Mouse (Mus musculus) heart, embryonic 16.5 days (tissue): ENCODE data around the gene Vpreb1. TPM values are rescaled to one million over a fixed set of nuclear protein-coding genes. Genes with fewer than 3 reads are reported as not detected.

ENCODE experiments used
- ATAC-seq: fragments of 200-750 bp; cut with Nextera tagmentation; replicated peaks from 2 replicates; pipeline ENCODE4 v1.8.0; 2017; ENCODE audit warnings: moderate number of reproducible peaks; ENCODE audit not compliant: insufficient read depth, low FRiP score; ENCODE audit errors: extremely low read depth
- H3K27ac ChIP-seq: fragments of 300-500 bp; sonication (generic); 2 replicates; pipeline ENCODE4 v1.5.1; 2014; ENCODE audit warnings: mild to moderate bottlenecking, low read length, control low read depth, moderate library complexity
- H3K27me3 ChIP-seq: fragments of 300-500 bp; sonication (generic); 2 replicates; pipeline ENCODE4 v1.6.1; 2014; ENCODE audit warnings: low read length, mixed read lengths; ENCODE audit not compliant: control insufficient read depth, insufficient read depth
- H3K36me3 ChIP-seq: fragments of 300-500 bp; sonication (generic); 2 replicates; pipeline ENCODE4 v1.6.1; 2014; ENCODE audit not compliant: control insufficient read depth, insufficient read depth
- H3K4me1 ChIP-seq: fragments of 300-500 bp; sonication (generic); 2 replicates; pipeline ENCODE4 v1.6.1; 2014; ENCODE audit warnings: low read length, mixed read lengths; ENCODE audit not compliant: control insufficient read depth, insufficient read depth
- H3K4me2 ChIP-seq: fragments of 300-500 bp; sonication (generic); 2 replicates; pipeline ENCODE4 v1.6.1; 2014; ENCODE audit warnings: low read depth, mild to moderate bottlenecking, control low read depth, low read length
- H3K4me3 ChIP-seq: fragments of 300-500 bp; sonication (generic); 2 replicates; pipeline ENCODE4 v1.5.1; 2014; ENCODE audit warnings: mild to moderate bottlenecking, control low read depth, low read length
- H3K9ac ChIP-seq: fragments of 300-500 bp; sonication (generic); 2 replicates; pipeline ENCODE4 v1.6.1; 2014; ENCODE audit warnings: low read length, control low read depth
- H3K9me3 ChIP-seq: fragments of 300-500 bp; sonication (generic); replicated peaks from 2 replicates; pipeline ENCODE4 v1.6.1; 2016; ENCODE audit warnings: low read length; ENCODE audit not compliant: control insufficient read depth
- WGBS: fragments of 180-500 bp; shearing (Covaris S2); extraction: QIAGEN DNeasy Blood & Tissue Kit; methylation state at CpG from one replicate; pipeline ENCODE4 v1.1.7; 2014; 5-methylcytosine and 5-hydroxymethylcytosine counted together
- polyA plus RNA-seq: library from polyadenylated mRNA; unstranded; fragments of >200 nt; fragmentation: Nextera tagmentation; extraction: Ambion mirVana; gene quantifications from 2 replicates; pipeline ENCODE4 v1.2.1, GENCODE M21; 2015

The Vpreb1 gene
- polyA plus RNA-seq, 1 experiment from 2014 or later = 1.5 TPM

- Histone ChIP-seq H3K27ac (peak within 1 kb of the TSS; percentile 60), H3K9ac (peak within 1 kb of the TSS; percentile 86), H3K4me1 (peaks cover 4% of the 10 kb centered on the region; the same call in 1 of the 2 replicates), H3K27me3 (no peaks in the 10 kb centered on the region), H3K4me2 (peak within 1 kb of the TSS; percentile 92), H3K36me3 (peaks cover 20% of the 10 kb centered on the region), H3K4me3 (peak within 1 kb of the TSS; percentile 75), H3K9me3 (no peaks in the 10 kb centered on the region)
- WGBS = under 1% methylated on average over 29 of the region's 29 CpGs
- peak; percentile 93 for ATAC-seq
Observed at GRCm38 (mm10) chr16:16896382-16897055, 25.9 kb upstream of the Vpreb1 start, which contains the start of gene Ppm1f. TSS of gene Ppm1f (plus strand) at chr16:16896469.

- Histone ChIP-seq H3K27me3 (no peaks in the 10 kb centered on the region), H3K9me3 (no peaks in the 10 kb centered on the region), H3K4me3 (peak overlapping the region; percentile 75), H3K9ac (peak overlapping the region; percentile 31; the same call in 1 of the 2 replicates), H3K36me3 (peaks cover 26% of the 10 kb centered on the region), H3K27ac (peak overlapping the region; percentile 57; the same call in 1 of the 2 replicates), H3K4me2 (peak overlapping the region; percentile 92; the same call in 1 of the 2 replicates), H3K4me1 (peaks cover 4% of the 10 kb centered on the region; the same call in 1 of the 2 replicates)
- 25% methylated on average over 4 of the region's 4 CpGs for whole genome bisulfite sequencing
- ATAC-seq = 0 out of 2 replicates have a peak, but pooled peaks have one; percentile 18
Observed at GRCm38 (mm10) chr16:16896015-16896381, 25.4 kb upstream of the Vpreb1 start.

- Histone ChIP-seq H3K9me3 (no peaks in the 10 kb centered on the region), H3K36me3 (peaks cover 54% of the 10 kb centered on the region), H3K4me3 (no peak overlapping the region), H3K27ac (no peak overlapping the region), H3K9ac (no peak overlapping the region), H3K4me2 (no peak overlapping the region), H3K27me3 (no peaks in the 10 kb centered on the region), H3K4me1 (peaks cover 4% of the 10 kb centered on the region; the same call in 1 of the 2 replicates)
- no peak for ATAC-seq
- 91% methylated on average over 7 of the region's 7 CpGs for WGBS
Observed at GRCm38 (mm10) chr16:16892366-16892765, 21.7 kb upstream of the Vpreb1 start.

DNA sequence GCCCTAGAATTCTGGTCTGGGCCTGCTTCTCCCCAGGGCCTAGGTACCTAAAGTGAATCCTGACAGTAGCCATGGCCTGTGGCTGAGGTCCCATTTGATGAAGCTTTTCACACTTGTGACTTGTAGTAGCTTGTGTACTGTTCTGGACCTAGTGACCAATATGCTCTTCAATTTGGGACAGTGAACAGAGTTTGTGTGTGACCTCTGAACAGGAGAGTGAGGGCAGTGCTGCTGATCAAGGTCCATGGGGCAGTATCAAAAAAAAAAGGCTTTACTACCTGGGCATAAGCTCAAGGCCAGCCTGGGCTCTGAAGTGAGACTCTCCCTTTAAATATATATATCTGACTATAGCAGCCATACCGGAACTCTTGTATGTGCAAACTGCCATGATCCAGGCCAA, 17.7 kb upstream of the Vpreb1 start:
- Histone ChIP-seq H3K4me2 (no peak overlapping the region), H3K9ac (no peak overlapping the region), H3K4me1 (no peaks in the 10 kb centered on the region), H3K9me3 (no peaks in the 10 kb centered on the region), H3K27me3 (no peaks in the 10 kb centered on the region), H3K36me3 (peaks cover 87% of the 10 kb centered on the region), H3K27ac (no peak overlapping the region), H3K4me3 (no peak overlapping the region)
- 91% methylated on average over 1 of the region's 1 CpGs for WGBS
- no peak for ATAC-seq

DNA sequence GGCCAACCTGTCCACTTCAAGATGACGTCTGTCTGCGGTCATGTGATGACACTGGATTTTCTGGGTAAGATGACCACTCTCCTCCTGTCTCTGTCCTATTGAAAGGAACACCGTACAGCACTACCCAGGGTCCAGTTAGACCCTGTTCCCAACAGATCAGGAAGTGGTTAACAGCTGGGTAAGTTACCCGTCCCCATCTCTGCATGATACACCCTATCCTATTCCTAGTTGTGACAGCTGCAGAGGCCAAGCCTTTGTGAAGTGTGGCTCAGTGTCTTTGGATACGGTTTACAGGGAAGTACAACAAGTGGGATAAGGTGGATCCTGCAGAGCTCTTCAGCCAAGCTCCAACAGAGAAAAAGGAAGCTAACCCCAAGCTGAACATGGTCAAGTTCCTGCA, 8.4 kb upstream of the Vpreb1 start:
- no peak for ATAC-seq
- Histone ChIP-seq H3K9me3 (peaks cover 3% of the 10 kb centered on the region; the same call in 1 of the 2 replicates), H3K4me2 (no peak overlapping the region), H3K4me3 (no peak overlapping the region), H3K9ac (no peak overlapping the region), H3K27ac (no peak overlapping the region), H3K27me3 (no peaks in the 10 kb centered on the region), H3K36me3 (peaks cover 61% of the 10 kb centered on the region), H3K4me1 (no peaks in the 10 kb centered on the region)
- WGBS = 88% methylated on average over 5 of the region's 5 CpGs

- Histone ChIP-seq H3K27ac (peak overlapping the region; percentile 97), H3K36me3 (peaks cover 3% of the 10 kb centered on the region), H3K4me3 (peak overlapping the region; percentile 90), H3K27me3 (no peaks in the 10 kb centered on the region), H3K9me3 (no peaks in the 10 kb centered on the region), H3K9ac (peak overlapping the region; percentile 96), H3K4me1 (peaks cover 10% of the 10 kb centered on the region), H3K4me2 (peak overlapping the region; percentile 85)
- ATAC-seq = 0 out of 2 replicates have a peak, but pooled peaks have one; percentile 5
- 38% methylated on average over 7 of the region's 7 CpGs for WGBS
Observed at GRCm38 (mm10) chr16:16870241-16870616, 414 bp downstream of the Vpreb1 start.

DNA sequence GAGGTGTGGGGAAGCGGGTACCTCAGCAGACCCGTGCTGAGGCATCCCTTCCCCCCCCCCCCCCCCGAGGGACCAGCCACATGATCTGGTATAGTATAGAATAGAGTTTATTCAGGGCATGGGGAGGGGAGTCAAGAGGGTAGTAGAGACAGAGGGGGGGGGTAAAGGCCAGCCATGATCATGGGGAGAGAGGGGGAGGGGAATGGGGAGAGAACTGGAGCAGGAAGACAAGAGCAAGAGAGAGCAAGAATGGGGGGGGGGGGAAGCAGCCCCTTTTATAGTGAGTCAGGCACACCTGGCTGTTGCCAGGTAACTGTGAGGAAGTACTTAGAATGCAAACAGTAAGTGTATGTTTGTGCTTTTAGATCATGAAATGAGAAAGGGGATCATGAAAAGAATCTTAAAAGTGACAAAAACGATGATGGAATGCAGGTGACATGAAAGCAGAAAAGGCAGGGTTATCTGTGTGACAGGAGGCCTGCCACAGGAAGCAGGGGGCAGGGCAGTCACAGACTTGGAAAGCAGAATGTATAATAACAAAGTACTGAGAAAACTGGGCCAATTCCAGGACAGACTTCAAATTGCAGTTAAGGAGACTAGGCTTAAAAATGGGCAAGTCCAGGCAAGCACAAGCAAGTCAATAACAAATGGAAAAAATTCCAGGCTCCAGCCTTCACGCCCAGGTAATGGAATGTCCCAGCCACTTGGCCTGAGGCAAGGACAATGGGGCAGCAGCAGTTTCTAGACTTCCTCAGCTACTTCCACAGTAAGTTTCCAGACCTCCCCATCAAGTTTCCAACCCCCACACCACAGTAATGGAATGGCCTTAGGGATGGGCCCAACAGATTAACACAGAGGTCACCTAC, 4.7 kb downstream of the Vpreb1 start:
- H3K4me2 ChIP-seq = no peak overlapping the region
- no peak overlapping the region for H3K4me3 ChIP-seq
- no peaks in the 10 kb centered on the region for H3K36me3 ChIP-seq
- no peaks in the 10 kb centered on the region for H3K27me3 ChIP-seq
- no peak overlapping the region for H3K9ac ChIP-seq
- 0 out of 2 replicates have a peak overlapping the region, but pooled peaks have one; percentile 26 for H3K27ac ChIP-seq
- no peaks in the 10 kb centered on the region for H3K9me3 ChIP-seq
- no peak for ATAC-seq
- no peaks in the 10 kb centered on the region for H3K4me1 ChIP-seq
- WGBS = 48% methylated on average over 4 of the region's 5 CpGs

- Histone ChIP-seq H3K9me3 (no peaks in the 10 kb centered on the region), H3K36me3 (no peaks in the 10 kb centered on the region), H3K9ac (no peak overlapping the region), H3K27ac (no peak overlapping the region), H3K4me1 (no peaks in the 10 kb centered on the region), H3K4me2 (no peak overlapping the region), H3K27me3 (no peaks in the 10 kb centered on the region), H3K4me3 (no peak overlapping the region)
- no peak for ATAC-seq
Observed at GRCm38 (mm10) chr16:16865217-16865616, 5.4 kb downstream of the Vpreb1 start.

GRCm38 (mm10) chr16:16863978-16864377, 6.7 kb downstream of the Vpreb1 start, which contains the start of gene Igll1:
TSS of gene Igll1 (minus strand) at chr16:16863985.
- H3K4me3 ChIP-seq = no peak within 1 kb of the TSS
- H3K27me3 ChIP-seq = no peaks in the 10 kb centered on the region
- no peak within 1 kb of the TSS for H3K4me2 ChIP-seq
- H3K9me3 ChIP-seq = no peaks in the 10 kb centered on the region
- 64% methylated on average over 2 of the region's 2 CpGs for WGBS
- no peak within 1 kb of the TSS for H3K9ac ChIP-seq
- ATAC-seq = no peak
- H3K4me1 ChIP-seq = no peaks in the 10 kb centered on the region
- H3K36me3 ChIP-seq = no peaks in the 10 kb centered on the region
- no peak within 1 kb of the TSS for H3K27ac ChIP-seq
